Mouse (Mus musculus): Measurements from ENCODE around the gene Zfp91. TPM values are rescaled to one million over a fixed set of nuclear protein-coding genes. Genes with fewer than 3 reads are reported as not detected.
A peak's percentile ranks its signal among the peaks of the same experiment; 100 is the strongest.

Zfp91 gene
- total RNA-seq (2021), result 83.3 and 85.7 TPM in 2 replicates
- long read RNA-seq, full-length matches to known transcripts, result 15 of 63 reads
- long read RNA-seq, partial matches to known transcripts, result 30 of 63 reads
- long read RNA-seq, other reads (novel, unspliced or antisense), result 18 of 63 reads

GRCm38 (mm10) chr19:12795511-12796327 is at the start of gene Zfp91, which contains the start of gene Lpxn:
Gene Zfp91, minus strand, starts transcription at chr19:12796126.
Gene Lpxn, plus strand, starts transcription at chr19:12796193.
- peak; percentile 97 for DNase-seq

GRCm38 (mm10) chr19:12838507-12838906 is 42.6 kb upstream of the Zfp91 start:
- no peak for DNase-seq

- DNase-seq, result no peak
These were observed 37.7 kb upstream of the Zfp91 start for GRCm38 (mm10) chr19:12833625-12834024.

- no peak for DNase-seq
These were observed 35.6 kb upstream of the Zfp91 start for GRCm38 (mm10) chr19:12831559-12831958.

- DNase-seq, result no peak
These were observed 35.0 kb upstream of the Zfp91 start for GRCm38 (mm10) chr19:12830823-12831430.

GRCm38 (mm10) chr19:12824549-12824948 is 28.6 kb upstream of the Zfp91 start:
- no peak for DNase-seq

GRCm38 (mm10) chr19:12820383-12820782 is 24.5 kb upstream of the Zfp91 start:
- no peak for DNase-seq

GRCm38 (mm10) chr19:12818507-12818906 is 22.6 kb upstream of the Zfp91 start:
- no peak for DNase-seq

- no peak for DNase-seq
These were observed 18.0 kb upstream of the Zfp91 start for GRCm38 (mm10) chr19:12813883-12814282.

- DNase-seq, result no peak
These were observed 16.9 kb upstream of the Zfp91 start for GRCm38 (mm10) chr19:12812644-12813364.

- no peak for DNase-seq
These were observed 10.3 kb upstream of the Zfp91 start for GRCm38 (mm10) chr19:12806214-12806613.

GRCm38 (mm10) chr19:12805730-12806129 is 9.8 kb upstream of the Zfp91 start:
- DNase-seq, result no peak

GRCm38 (mm10) chr19:12804237-12804636 is 8.3 kb upstream of the Zfp91 start:
- no peak for DNase-seq

- DNase-seq, result no peak
These were observed 6.9 kb upstream of the Zfp91 start for GRCm38 (mm10) chr19:12802830-12803229.

GRCm38 (mm10) chr19:12801046-12801445 is 5.1 kb upstream of the Zfp91 start:
- no peak for DNase-seq

GRCm38 (mm10) chr19:12800621-12801020 is 4.7 kb upstream of the Zfp91 start:
- DNase-seq, result no peak

GRCm38 (mm10) chr19:12799081-12799480 is 3.2 kb upstream of the Zfp91 start:
- DNase-seq, result no peak

GRCm38 (mm10) chr19:12798404-12798803 is 2.5 kb upstream of the Zfp91 start:
- DNase-seq, result no peak

- no peak for DNase-seq
These were observed 1.1 kb upstream of the Zfp91 start for GRCm38 (mm10) chr19:12797071-12797470.

GRCm38 (mm10) chr19:12796328-12796931 is 504 bp upstream of the Zfp91 start:
- DNase-seq, result peak; percentile 55

- DNase-seq, result no peak
These were observed 816 bp downstream of the Zfp91 start for GRCm38 (mm10) chr19:12795110-12795509.

All from adrenal gland, postnatal 25 days (tissue).